8 mouse cellular contexts compared by ENCODE assay signal in genomic region chr10:75772795-75773664, GRCm38 (mm10). TPM values are rescaled to one million over a fixed set of nuclear protein-coding genes. Genes with fewer than 3 reads are reported as not detected.
DNase-seq lines count a peak whose midpoint lies in the region; ATAC-seq and TF ChIP-seq lines count a peak whose summit lies in the region.

TSS of gene Ddt (minus strand) at chr10:75773414.

- H3K4me3 ChIP-seq in gastrocnemius, adult 2 months = peak within 1 kb of the TSS; percentile 90
- H3K4me3 ChIP-seq in hindbrain, postnatal 0 days (ENCODE audit: low read length) = peak within 1 kb of the TSS; percentile 63
- peak within 1 kb of the TSS; percentile 94 for H3K4me3 ChIP-seq in megakaryocyte, embryonic 14.5 days (replicated peaks)

- no peaks in the 10 kb centered on the region for H3K36me3 ChIP-seq in hindbrain, postnatal 0 days (ENCODE audit: insufficient read depth, low read length)
- no peaks in the 10 kb centered on the region for H3K36me3 ChIP-seq in megakaryocyte, embryonic 14.5 days (replicated peaks; ENCODE audit: low read length)

- peak within 1 kb of the TSS; percentile 100 for H3K4me2 ChIP-seq in hindbrain, postnatal 0 days (ENCODE audit: low read depth, low read length)

- no peaks in the 10 kb centered on the region for H3K9me3 ChIP-seq in hindbrain, postnatal 0 days (ENCODE audit: low read length)
- no peaks in the 10 kb centered on the region for H3K9me3 ChIP-seq in megakaryocyte, embryonic 14.5 days

- peak within 1 kb of the TSS; percentile 64 for H3K9ac ChIP-seq in hindbrain, postnatal 0 days (replicated peaks; ENCODE audit: low read length)

- intact Hi-C loops in gastrocnemius, adult 2 months (cut with DNase I) = loop anchor here (2.0 kb wide), 1 partner anchor 60 kb away; no protein-coding TSS in a partner anchor

- 2% methylated on average over 44 of the region's 47 CpGs for WGBS in hindbrain, postnatal 0 days

- H3K27ac ChIP-seq in gastrocnemius, adult 2 months = peak within 1 kb of the TSS; percentile 92
- no peak within 1 kb of the TSS; the same call in 1 of the 2 replicates for H3K27ac ChIP-seq in hindbrain, postnatal 0 days

- no peaks in the 10 kb centered on the region; the same call in 1 of the 2 replicates for H3K27me3 ChIP-seq in hindbrain, postnatal 0 days (ENCODE audit: insufficient read depth, low read length)
- H3K27me3 ChIP-seq in megakaryocyte, embryonic 14.5 days (replicated peaks) = peaks cover 19% of the 10 kb centered on the region

- H3K4me1 ChIP-seq in hindbrain, postnatal 0 days (ENCODE audit: insufficient read depth, low read length) = peaks cover 7% of the 10 kb centered on the region
- H3K4me1 ChIP-seq in megakaryocyte, embryonic 14.5 days = peaks cover 16% of the 10 kb centered on the region

- peak; percentile 94 for ATAC-seq in common myeloid progenitor, adult 5-6 weeks (replicated peaks; ENCODE audit: low read depth, poor library complexity, severe bottlenecking)
- peak; percentile 99 for ATAC-seq in hindbrain, postnatal 0 days

- peak; percentile 97 for DNase-seq in ZHBTc4 (ENCODE audit: low read depth, low spot score)
- DNase-seq in gastrocnemius, adult 2 months = peak; percentile 93
- peak; percentile 94 for DNase-seq in hindbrain, postnatal 0 days (ENCODE audit: low spot score)
- DNase-seq in left cerebral cortex, adult 8-10 months (ENCODE audit: low spot score in 2 of 2) = peak; percentile 60 to 89
- DNase-seq in right cerebral cortex, postnatal 14 days = peak; percentile 89
- DNase-seq in urinary bladder, postnatal 36 days (ENCODE audit: low spot score in 2 of 2) = peak; percentile 68 to 82

- peak; percentile 50 for TF ChIP-seq CTCF in gastrocnemius, adult 2 months (IDR thresholded peaks at IDR 0.05)
- TF ChIP-seq CTCF in hindbrain, postnatal 0 days (IDR thresholded peaks at IDR 0.05; ENCODE audit: low read depth) = peak; percentile 49

RNA-seq across cellular contexts. Expression of gene Ddt, which starts in this region (rescaled TPM):
- total RNA-seq in common myeloid progenitor, adult 5-6 weeks (2017) = 36.5 and 63.9 TPM in 2 replicates
- 10 to 100 TPM; 32.5 to 55.0 TPM for total RNA-seq in gastrocnemius, adult 2 months (2021)
- 63.6 and 67.4 TPM in 2 replicates for total RNA-seq in hindbrain, postnatal 0 days (2014; rRNA removed)
- 115 and 120 TPM in 2 replicates for polyA plus RNA-seq in hindbrain, postnatal 0 days (2015; fragmentation: Nextera tagmentation; extraction: Ambion mirVana)
- 10 to 100 TPM; 41.6 to 58.4 (median 51.6) TPM for total RNA-seq in left cerebral cortex, adult 8-10 months (2022)
- 51.1 and 91.0 TPM in 2 replicates for polyA plus RNA-seq in megakaryocyte, embryonic 14.5 days (2012; ENCODE audit: insufficient read depth, low replicate concordance)
